Mouse (Mus musculus) lung, postnatal 36 days (tissue): ENCODE measurements around the gene Ccdc191.

Experiments
- DNase-seq: peaks from one replicate; pipeline ENCODE4 v3.0.0; 2022; ENCODE audit warnings: mixed read lengths

The Ccdc191 gene

GRCm38 (mm10) chr16:43889208-43890004 lies at the start of gene Ccdc191:
Gene Ccdc191, plus strand, starts transcription at chr16:43889800.
- peak; percentile 100 for DNase-seq

- DNase-seq: no peak
Observed at GRCm38 (mm10) chr16:43841236-43841635, 48.4 kb upstream of the Ccdc191 start.

GRCm38 (mm10) chr16:43849839-43850238 lies 39.8 kb upstream of the Ccdc191 start:
- no peak for DNase-seq

- no peak for DNase-seq
Observed at GRCm38 (mm10) chr16:43858941-43859476, 30.6 kb upstream of the Ccdc191 start.

GRCm38 (mm10) chr16:43860624-43861023 lies 29.0 kb upstream of the Ccdc191 start:
- peak; percentile 6 for DNase-seq

GRCm38 (mm10) chr16:43869805-43870204 lies 19.8 kb upstream of the Ccdc191 start:
- no peak for DNase-seq

GRCm38 (mm10) chr16:43871419-43871818 lies 18.2 kb upstream of the Ccdc191 start:
- DNase-seq: no peak

GRCm38 (mm10) chr16:43879769-43880168 lies 9.8 kb upstream of the Ccdc191 start:
- no peak for DNase-seq

GRCm38 (mm10) chr16:43881636-43882035 lies 8.0 kb upstream of the Ccdc191 start:
- DNase-seq: no peak

- DNase-seq: no peak
Observed at GRCm38 (mm10) chr16:43882329-43882728, 7.3 kb upstream of the Ccdc191 start.

- DNase-seq: no peak
Observed at GRCm38 (mm10) chr16:43890005-43890336, 371 bp downstream of the Ccdc191 start.

GRCm38 (mm10) chr16:43890747-43891336 lies 1.2 kb downstream of the Ccdc191 start:
- no peak for DNase-seq

- DNase-seq: no peak
Observed at GRCm38 (mm10) chr16:43894501-43894900, 4.9 kb downstream of the Ccdc191 start.

- no peak for DNase-seq
Observed at GRCm38 (mm10) chr16:43900138-43900537, 10.5 kb downstream of the Ccdc191 start.

GRCm38 (mm10) chr16:43900571-43900970 lies 11.0 kb downstream of the Ccdc191 start:
- DNase-seq: no peak

GRCm38 (mm10) chr16:43908881-43909280 lies 19.3 kb downstream of the Ccdc191 start:
- DNase-seq: peak; percentile 7

GRCm38 (mm10) chr16:43918867-43919266 lies 29.3 kb downstream of the Ccdc191 start:
- no peak for DNase-seq

- DNase-seq: no peak
Observed at GRCm38 (mm10) chr16:43922024-43922423, 32.4 kb downstream of the Ccdc191 start.

- DNase-seq: no peak
Observed at GRCm38 (mm10) chr16:43922630-43923029, 33.0 kb downstream of the Ccdc191 start.

- no peak for DNase-seq
Observed at GRCm38 (mm10) chr16:43925001-43925558, 35.5 kb downstream of the Ccdc191 start.

- DNase-seq: no peak
Observed at GRCm38 (mm10) chr16:43925846-43926245, 36.2 kb downstream of the Ccdc191 start.

- no peak for DNase-seq
Observed at GRCm38 (mm10) chr16:43926341-43926859, 36.8 kb downstream of the Ccdc191 start, which contains the start of gene Qtrt2. Gene Qtrt2, minus strand, starts transcription at chr16:43926809.

- DNase-seq: peak; percentile 51
Observed at GRCm38 (mm10) chr16:43930577-43930976, 41.0 kb downstream of the Ccdc191 start.

- no peak for DNase-seq
Observed at GRCm38 (mm10) chr16:43931502-43931901, 41.9 kb downstream of the Ccdc191 start.
